Mouse (Mus musculus): ENCODE measurements at regions not wholly inside any gene's neighbourhood (a gene's known extent, or its start where the extent isn't known, plus 50 kb on each side); places are given as distances from the start of the nearest gene placed in this dataset.

- DNase-seq (ENCODE audit: low read depth, low spot score), result peak; percentile 77
Measured at GRCm38 (mm10) chrX:6261469-6261868, 59.1 kb downstream of the Bmp15 start.

GRCm38 (mm10) chrX:6258523-6258922 lies 62.0 kb downstream of the Bmp15 start:
- DNase-seq (ENCODE audit: low read depth, low spot score), result peak; percentile 27

- peak; percentile 12 for DNase-seq (ENCODE audit: low read depth, low spot score)
Measured at GRCm38 (mm10) chrX:6254058-6254457, 66.5 kb downstream of the Bmp15 start.

- peak; percentile 5 for DNase-seq (ENCODE audit: low read depth, low spot score)
Measured at GRCm38 (mm10) chrX:6252873-6253272, 67.6 kb downstream of the Bmp15 start.

Data from brain, adult 2 months (tissue).